Mouse (Mus musculus) hindbrain, postnatal 0 days (tissue): ENCODE measurements around the gene Lyrm7. TPM values are rescaled to one million over a fixed set of nuclear protein-coding genes. Genes with fewer than 3 reads are reported as not detected.

Experiments
- ATAC-seq: fragments of 200-750 bp; cut with Nextera tagmentation; 2 replicates; pipeline ENCODE4 v1.8.0; 2017; ENCODE audit warnings: mild to moderate bottlenecking, moderate TSS enrichment, moderate library complexity
- DNase-seq: peaks from one replicate; pipeline ENCODE4 v3.0.0-alpha.2; 2015; ENCODE audit warnings: low spot score
- H3K27ac ChIP-seq: fragments of 300-500 bp; sonication (generic); 2 replicates; pipeline ENCODE4 v1.5.1; 2014; ENCODE audit warnings: mild to moderate bottlenecking
- H3K27me3 ChIP-seq: fragments of 300-500 bp; sonication (generic); 2 replicates; pipeline ENCODE4 v1.6.1; 2014; ENCODE audit warnings: low read length, mixed read lengths; ENCODE audit not compliant: insufficient read depth
- H3K36me3 ChIP-seq: fragments of 300-500 bp; sonication (generic); 2 replicates; pipeline ENCODE4 v1.6.1; 2014; ENCODE audit warnings: low read length, mixed read lengths; ENCODE audit not compliant: insufficient read depth
- H3K4me1 ChIP-seq: fragments of 300-500 bp; sonication (generic); 2 replicates; pipeline ENCODE4 v1.6.1; 2014; ENCODE audit warnings: antibody characterized with exemption, low read length, mixed read lengths; ENCODE audit not compliant: insufficient read depth
- H3K4me2 ChIP-seq: fragments of 300-500 bp; sonication (generic); 2 replicates; pipeline ENCODE4 v1.6.1; 2014; ENCODE audit warnings: low read depth, mild to moderate bottlenecking, low read length, moderate library complexity, mixed read lengths
- H3K4me3 ChIP-seq: fragments of 300-500 bp; sonication (generic); 2 replicates; pipeline ENCODE4 v1.5.1; 2014; ENCODE audit warnings: low read length
- H3K9ac ChIP-seq: fragments of 300-500 bp; sonication (generic); replicated peaks from 2 replicates; pipeline ENCODE4 v1.6.1; 2014; ENCODE audit warnings: mild to moderate bottlenecking, low read length, moderate library complexity, mixed read lengths
- H3K9me3 ChIP-seq: fragments of 300-500 bp; sonication (generic); 2 replicates; pipeline ENCODE4 v1.6.1; 2016; ENCODE audit warnings: low read length, mixed read lengths
- CTCF ChIP-seq: IDR thresholded peaks from 2 replicates; pipeline ENCODE4 v1.5.1; 2016; ENCODE audit warnings: antibody characterized with exemption, control low read depth, low read depth
- WGBS: fragments of 180-500 bp; shearing (Covaris S2); extraction: QIAGEN DNeasy Blood & Tissue Kit; methylation state at CpG from one replicate; pipeline ENCODE4 v1.1.7; 2014; 5-methylcytosine and 5-hydroxymethylcytosine counted together
- polyA plus RNA-seq: library from polyadenylated mRNA; unstranded; fragments of >200 nt; fragmentation: Nextera tagmentation; extraction: Ambion mirVana; gene quantifications from 2 replicates; pipeline ENCODE4 v1.2.1, GENCODE M21; 2015
- total RNA-seq: library from RNA; depleted of rRNA; stranded (reverse); fragments of >200 nt; gene quantifications from 2 replicates; pipeline ENCODE4 v1.2.3, GENCODE M21; 2014; rRNA removed

Gene Lyrm7
- total and polyA plus RNA-seq, 2 experiments from 2014 or later: 3.1 to 5.7 TPM

GRCm38 (mm10) chr11:54779946-54780345 is 80.8 kb downstream of the Lyrm7 start:
- Histone ChIP-seq H3K4me3 (no peak overlapping the region), H3K9me3 (no peaks in the 10 kb centered on the region), H3K27ac (no peak overlapping the region), H3K9ac (no peak overlapping the region), H3K27me3 (no peaks in the 10 kb centered on the region), H3K36me3 (no peaks in the 10 kb centered on the region), H3K4me2 (no peak overlapping the region), H3K4me1 (0 out of 2 replicates have a peak, but pooled peaks cover 2% of the 10 kb centered on the region)
- DNase-seq (no peak), ATAC-seq (no peak)
- no peak for TF ChIP-seq CTCF
- 95% methylated on average over 1 of the region's 1 CpGs for WGBS

DNA sequence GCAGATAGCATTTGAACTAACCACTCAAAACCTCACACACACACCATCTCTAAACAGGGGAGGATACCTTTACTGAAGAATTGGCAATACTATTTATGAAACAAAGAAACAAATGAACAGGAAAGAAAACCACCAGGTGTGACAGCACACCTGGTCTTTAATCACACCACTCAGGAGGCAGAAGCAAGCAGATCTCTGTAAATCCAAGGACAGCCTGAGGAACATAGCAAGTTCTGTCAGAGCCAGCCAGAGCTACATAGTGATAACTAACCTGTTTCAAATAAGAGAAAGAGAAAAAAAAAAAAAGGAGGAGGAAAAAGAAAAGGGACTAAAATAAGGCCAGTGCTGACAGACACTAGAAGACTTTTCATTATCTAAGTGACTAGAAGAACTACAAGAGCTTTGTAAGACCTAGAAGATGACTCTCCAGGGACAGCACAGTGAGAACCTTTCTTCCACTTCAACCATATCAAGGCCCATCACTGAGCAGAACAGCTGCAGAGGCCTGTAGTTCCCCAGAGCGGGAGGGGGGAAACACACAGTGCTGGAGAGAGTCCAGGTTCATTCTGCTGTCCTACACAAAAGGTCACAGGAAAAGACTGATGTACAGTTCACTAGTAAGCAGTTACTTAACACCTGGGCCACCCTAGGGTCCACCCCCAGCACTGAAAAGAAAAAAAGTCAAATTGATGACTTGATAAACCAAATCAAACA is 82.4 kb downstream of the Lyrm7 start:
- Histone ChIP-seq H3K4me1 (no peaks in the 10 kb centered on the region), H3K9ac (no peak overlapping the region), H3K4me3 (no peak overlapping the region), H3K27ac (no peak overlapping the region), H3K9me3 (no peaks in the 10 kb centered on the region), H3K36me3 (no peaks in the 10 kb centered on the region), H3K4me2 (no peak overlapping the region), H3K27me3 (no peaks in the 10 kb centered on the region)
- DNase-seq (no peak), ATAC-seq (no peak)
- WGBS: 50% methylated on average over 1 of the region's 1 CpGs
- no peak for TF ChIP-seq CTCF

GRCm38 (mm10) chr11:54777387-54778130 is 83.2 kb downstream of the Lyrm7 start:
- H3K4me3 ChIP-seq: no peak overlapping the region
- H3K36me3 ChIP-seq: no peaks in the 10 kb centered on the region
- no peak overlapping the region for H3K27ac ChIP-seq
- no peak overlapping the region for H3K4me2 ChIP-seq
- no peaks in the 10 kb centered on the region for H3K4me1 ChIP-seq
- ATAC-seq: no peak
- 69% methylated on average over 6 of the region's 6 CpGs for WGBS
- no peak for TF ChIP-seq CTCF
- DNase-seq: no peak
- H3K27me3 ChIP-seq: no peaks in the 10 kb centered on the region
- no peak overlapping the region for H3K9ac ChIP-seq
- H3K9me3 ChIP-seq: no peaks in the 10 kb centered on the region

Other genes starting within 250 kb of the Lyrm7 start
- gene Cdc42se2, start 73.2 kb downstream of the Lyrm7 start, total RNA-seq: 141 and 144 TPM in 2 replicates
- 139 TPM in 2 replicates for gene Cdc42se2, start 73.2 kb downstream of the Lyrm7 start, polyA plus RNA-seq
- gene Hint1, start 5.5 kb upstream of the Lyrm7 start, total RNA-seq: 521 and 547 TPM in 2 replicates
- 1,077 and 1,085 TPM in 2 replicates for gene Hint1, start 5.5 kb upstream of the Lyrm7 start, polyA plus RNA-seq
- gene Gpx3, start 41.5 kb upstream of the Lyrm7 start, total RNA-seq: 28.5 and 30.5 TPM in 2 replicates
- gene Gpx3, start 41.5 kb upstream of the Lyrm7 start, polyA plus RNA-seq: 78.0 and 78.1 TPM in 2 replicates
- 15.3 and 16.7 TPM in 2 replicates for gene Tnip1, start 102.0 kb upstream of the Lyrm7 start, total RNA-seq
- gene Tnip1, start 102.0 kb upstream of the Lyrm7 start, polyA plus RNA-seq: 17.1 and 19.8 TPM in 2 replicates
- 83.2 and 86.0 TPM in 2 replicates for gene Anxa6, start 172.5 kb upstream of the Lyrm7 start, total RNA-seq
- gene Anxa6, start 172.5 kb upstream of the Lyrm7 start, polyA plus RNA-seq: 71.3 and 74.8 TPM in 2 replicates
- gene Ccdc69, start 217.2 kb upstream of the Lyrm7 start, total RNA-seq: 0.65 TPM in 1 of 2 replicates, not detected in the other
- gene Ccdc69, start 217.2 kb upstream of the Lyrm7 start, polyA plus RNA-seq: 0.56 and 0.78 TPM in 2 replicates
- gene Gm2a, start 237.2 kb upstream of the Lyrm7 start, total RNA-seq: 45.2 and 48.9 TPM in 2 replicates
- 67.8 and 72.1 TPM in 2 replicates for gene Gm2a, start 237.2 kb upstream of the Lyrm7 start, polyA plus RNA-seq